Mouse (Mus musculus) layer of hippocampus, adult 11-12 months (tissue): Measurements from ENCODE around the gene Rpl18a.

Experiments used
- DNase-seq: peaks from one replicate; pipeline ENCODE4 v3.0.0; 2022; ENCODE audit warnings: low spot score

Rpl18a gene

GRCm38 (mm10) chr8:70880546-70880945 lies 16.7 kb downstream of the Rpl18a start:
- DNase-seq = no peak

GRCm38 (mm10) chr8:70880126-70880525 lies 17.1 kb downstream of the Rpl18a start:
- DNase-seq = no peak

- no peak for DNase-seq
Observed at GRCm38 (mm10) chr8:70879500-70879899, 17.7 kb downstream of the Rpl18a start.

- no peak for DNase-seq
Observed at GRCm38 (mm10) chr8:70878178-70878577, 19.0 kb downstream of the Rpl18a start.

- DNase-seq = no peak
Observed at GRCm38 (mm10) chr8:70876382-70876781, 20.8 kb downstream of the Rpl18a start.

GRCm38 (mm10) chr8:70874441-70874840 lies 22.8 kb downstream of the Rpl18a start:
- no peak for DNase-seq

- DNase-seq = peak; percentile 97
Observed at GRCm38 (mm10) chr8:70873364-70873985, 23.7 kb downstream of the Rpl18a start, which contains the start of gene Ccdc124. Ccdc124 (minus strand) TSS chr8:70873935.

GRCm38 (mm10) chr8:70872643-70873363 lies 24.4 kb downstream of the Rpl18a start:
- no peak for DNase-seq

GRCm38 (mm10) chr8:70871195-70871807 lies 25.9 kb downstream of the Rpl18a start:
- no peak for DNase-seq

GRCm38 (mm10) chr8:70869601-70870041 lies 27.6 kb downstream of the Rpl18a start:
- DNase-seq = peak; percentile 83

GRCm38 (mm10) chr8:70869199-70869571 lies 28.0 kb downstream of the Rpl18a start:
- DNase-seq = no peak

- DNase-seq = no peak
Observed at GRCm38 (mm10) chr8:70868559-70869198, 28.5 kb downstream of the Rpl18a start.

- DNase-seq = no peak
Observed at GRCm38 (mm10) chr8:70866566-70866965, 30.6 kb downstream of the Rpl18a start.

- DNase-seq = no peak
Observed at GRCm38 (mm10) chr8:70866001-70866520, 31.2 kb downstream of the Rpl18a start.

GRCm38 (mm10) chr8:70865350-70866000 lies 31.7 kb downstream of the Rpl18a start:
- peak; percentile 99 for DNase-seq

GRCm38 (mm10) chr8:70864712-70865221 lies 32.4 kb downstream of the Rpl18a start:
- DNase-seq = no peak

GRCm38 (mm10) chr8:70863956-70864711 lies 33.1 kb downstream of the Rpl18a start:
- no peak for DNase-seq

- no peak for DNase-seq
Observed at GRCm38 (mm10) chr8:70862824-70863641, 34.2 kb downstream of the Rpl18a start, which contains the start of gene Kcnn1. Kcnn1 (minus strand) TSS chr8:70863258.

- DNase-seq = no peak
Observed at GRCm38 (mm10) chr8:70857516-70857915, 39.7 kb downstream of the Rpl18a start.
